Mouse (Mus musculus) spleen, adult 18-20 months (tissue): ENCODE data around the gene Cdc42se2.

Experiments used
- DNase-seq, 2 experiments: peaks; one replicate each; pipeline ENCODE4 v3.0.0; 2022; ENCODE audit warnings: mixed read lengths in 2 of 2

The Cdc42se2 gene

DNA sequence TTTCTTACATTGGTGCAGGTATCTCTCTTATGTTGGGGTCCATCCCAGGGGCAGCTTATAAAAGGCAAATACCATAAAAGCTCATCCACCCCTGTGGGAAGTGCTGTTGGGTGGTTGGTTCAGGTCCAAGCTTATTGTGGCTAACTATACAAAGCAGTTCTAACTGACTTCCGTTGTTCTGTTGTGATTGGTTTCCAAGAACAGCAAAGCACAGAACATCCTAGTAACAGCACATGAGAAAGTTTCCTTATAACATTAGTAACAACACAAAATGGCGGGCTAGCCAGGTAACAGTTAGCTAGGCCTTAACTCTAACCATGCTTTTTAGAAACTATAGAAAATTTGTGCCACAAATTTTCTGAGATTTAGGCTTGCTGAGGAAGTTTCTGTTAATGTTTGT is 79.3 kb downstream of the Cdc42se2 start:
- DNase-seq = no peak

GRCm38 (mm10) chr11:54703306-54703705 is 84.2 kb downstream of the Cdc42se2 start:
- peak; percentile 51 to 84 for DNase-seq

- no peak for DNase-seq
These were observed 85.6 kb downstream of the Cdc42se2 start for GRCm38 (mm10) chr11:54701848-54702247.

DNA sequence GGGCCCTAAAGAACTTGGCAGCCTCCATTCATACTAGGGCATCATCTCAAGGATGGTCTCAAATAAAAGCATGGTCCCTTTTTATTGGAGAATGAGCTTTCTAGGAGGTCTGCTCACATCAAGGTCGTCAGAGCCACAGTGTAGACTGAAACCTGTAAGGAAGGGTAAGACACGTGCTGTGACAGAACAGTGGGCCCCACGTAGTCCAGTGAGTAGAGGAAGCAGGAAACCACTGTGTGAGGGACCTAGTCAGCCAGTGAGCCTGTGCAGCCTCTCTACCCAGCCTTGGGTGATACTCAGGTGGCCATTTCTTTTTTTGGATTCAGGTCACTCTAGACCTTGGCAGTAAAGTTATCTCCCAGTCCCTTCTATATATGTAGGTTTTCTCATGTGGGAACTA is 87.5 kb downstream of the Cdc42se2 start:
- DNase-seq = no peak

GRCm38 (mm10) chr11:54698636-54699035 is 88.8 kb downstream of the Cdc42se2 start:
- DNase-seq = peak in 1 of 2 experiments; percentile 19

DNA sequence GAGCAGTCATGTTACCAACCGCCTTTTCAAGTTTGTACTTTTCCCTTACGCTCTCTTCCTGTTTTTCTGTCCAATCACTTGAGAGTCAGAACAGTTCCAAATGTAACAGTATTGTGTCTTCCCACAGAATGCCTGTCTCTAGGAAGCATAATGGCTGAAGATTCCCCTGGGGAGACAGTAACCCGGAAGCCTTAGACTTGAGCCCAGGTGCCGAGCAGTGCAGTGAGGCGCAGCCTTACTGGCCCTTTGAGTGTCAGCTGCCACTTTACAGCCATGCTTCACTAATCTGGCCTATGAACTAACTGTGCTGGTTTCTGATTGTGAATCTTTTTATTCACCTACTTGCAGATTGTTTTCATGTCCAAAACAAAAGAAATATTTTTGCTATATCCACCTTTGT is 89.9 kb downstream of the Cdc42se2 start:
- DNase-seq = peak in 1 of 2 experiments; percentile 18

DNA sequence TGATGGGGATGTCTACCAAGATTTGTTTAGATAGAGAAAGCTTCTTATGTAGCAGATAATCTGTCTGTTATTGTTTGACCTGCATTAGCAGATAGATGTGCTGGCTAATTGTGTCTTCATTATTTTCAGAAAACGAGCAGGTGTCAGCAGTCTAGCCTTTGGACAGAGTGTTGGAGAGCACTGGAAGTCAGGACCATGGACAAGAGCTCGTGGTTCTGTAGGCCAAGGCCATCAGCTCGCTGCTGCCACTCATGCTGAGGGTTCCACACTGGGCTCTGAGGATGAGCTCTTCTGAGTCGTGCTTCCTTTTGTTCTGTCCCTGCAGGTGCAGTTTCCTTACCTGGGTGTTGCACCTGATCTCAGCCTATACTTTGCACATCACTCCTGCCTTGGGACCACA is 91.5 kb downstream of the Cdc42se2 start:
- no peak for DNase-seq

DNA sequence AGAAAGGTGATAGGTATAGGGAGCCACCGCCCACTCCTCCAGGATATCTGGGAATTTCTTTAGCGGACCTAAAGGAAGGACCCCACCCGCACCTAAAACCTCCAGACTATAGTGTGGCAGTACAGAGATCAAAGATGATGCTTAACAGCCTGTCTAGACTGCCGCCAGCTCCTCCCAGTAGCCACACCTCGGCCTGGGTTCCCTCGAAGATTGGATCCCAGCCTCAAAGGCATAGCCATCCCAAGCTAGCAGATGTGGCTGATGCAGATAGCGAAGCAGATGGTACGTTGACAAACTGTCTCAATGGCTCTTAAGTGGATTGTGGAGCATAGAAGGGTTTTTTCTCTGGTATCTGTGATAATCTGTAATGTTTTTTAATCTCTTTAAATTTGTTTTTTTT is 93.2 kb downstream of the Cdc42se2 start:
- no peak for DNase-seq

- DNase-seq = no peak
These were observed 93.8 kb downstream of the Cdc42se2 start for GRCm38 (mm10) chr11:54693696-54694095.

GRCm38 (mm10) chr11:54691179-54691578 is 96.3 kb downstream of the Cdc42se2 start:
- no peak for DNase-seq

DNA sequence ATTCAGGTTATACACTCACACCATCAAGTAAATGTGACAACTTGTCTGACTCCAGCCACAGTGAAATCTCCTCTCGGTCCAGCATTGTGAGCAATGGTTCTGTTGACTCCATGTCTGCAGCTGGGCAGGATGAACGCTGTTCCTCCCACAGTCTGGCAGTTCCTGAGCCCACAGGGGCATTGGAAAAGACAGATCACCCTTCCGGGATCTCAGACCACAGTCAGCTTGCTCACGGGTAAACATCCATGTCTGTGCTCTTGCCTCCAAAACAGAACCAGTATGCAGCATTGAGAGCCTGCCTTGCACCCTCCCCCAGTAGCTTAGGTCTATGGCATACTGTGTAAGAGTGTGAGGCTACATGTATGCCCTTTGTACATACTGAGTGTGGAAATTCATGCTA is 97.3 kb downstream of the Cdc42se2 start:
- DNase-seq = no peak

- no peak for DNase-seq
These were observed 102.6 kb downstream of the Cdc42se2 start for GRCm38 (mm10) chr11:54684831-54685230.

- no peak for DNase-seq
These were observed 108.3 kb downstream of the Cdc42se2 start for GRCm38 (mm10) chr11:54679141-54679540.

DNA sequence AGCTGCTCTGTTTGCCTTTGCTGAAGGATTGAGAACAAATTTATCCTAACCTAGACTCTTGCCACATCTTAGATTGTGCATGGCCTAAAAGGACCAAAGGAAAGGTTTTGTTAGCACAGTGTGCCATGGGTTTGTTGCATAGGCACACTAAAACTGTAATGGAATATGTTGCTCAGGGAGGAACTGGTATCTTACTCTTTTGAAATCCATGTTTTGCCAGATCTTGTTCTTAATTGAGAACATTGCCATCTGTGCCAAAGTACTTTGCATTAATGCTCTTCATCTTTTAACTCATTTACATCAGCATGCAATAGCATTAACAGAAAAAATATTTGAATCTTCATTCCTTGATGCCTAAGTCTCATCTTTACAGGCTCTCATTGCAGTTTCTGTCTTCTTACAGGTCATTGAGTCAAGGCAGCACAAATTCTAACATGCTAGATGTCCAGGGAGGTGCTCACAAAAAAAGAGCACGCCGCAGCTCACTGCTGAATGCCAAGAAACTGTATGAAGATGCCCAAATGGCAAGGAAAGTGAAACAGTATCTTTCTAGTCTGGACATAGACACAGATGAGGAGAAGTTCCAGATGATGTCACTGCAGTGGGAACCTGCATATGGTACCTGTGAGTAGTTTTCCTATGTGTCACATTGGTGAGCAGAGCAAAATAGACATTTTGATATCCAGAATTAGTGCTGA is 111.5 kb downstream of the Cdc42se2 start:
- no peak for DNase-seq

DNA sequence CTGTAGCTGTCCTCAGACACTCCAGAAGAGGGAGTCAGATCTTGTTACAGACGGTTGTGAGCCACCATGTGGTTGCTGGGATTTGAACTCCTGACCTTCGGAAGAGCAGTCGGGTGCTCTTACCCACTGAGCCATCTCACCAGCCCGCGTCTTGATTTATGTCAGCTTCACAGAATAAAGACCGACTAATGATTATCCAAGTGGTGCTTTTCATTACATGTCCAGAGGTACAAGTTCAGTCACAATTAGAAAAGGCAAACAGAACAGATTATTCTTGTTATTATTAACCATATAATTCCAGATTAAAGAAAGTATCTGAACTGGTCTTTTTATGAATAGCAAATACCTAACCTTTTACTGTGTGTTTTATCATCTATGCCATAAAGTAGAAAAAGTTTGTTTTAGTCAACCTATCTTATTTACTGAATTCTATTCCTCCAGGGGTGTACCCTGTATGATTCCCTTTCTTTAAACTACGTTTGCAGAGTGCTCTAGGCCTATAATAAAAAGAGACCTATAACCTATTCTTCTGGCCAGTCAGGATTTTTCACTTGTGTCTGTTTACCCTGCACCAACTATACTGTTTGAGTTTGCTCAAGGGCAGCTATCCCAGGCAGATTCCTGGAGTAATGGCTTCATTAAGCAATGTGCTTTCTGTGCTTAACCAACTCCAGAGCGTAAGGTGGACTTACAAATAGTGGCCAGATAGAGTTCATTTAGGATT is 113.7 kb downstream of the Cdc42se2 start:
- no peak for DNase-seq
